Mouse (Mus musculus): ENCODE data around the gene Serpina3i. TPM values are rescaled to one million over a fixed set of nuclear protein-coding genes. Genes with fewer than 3 reads are reported as not detected.

Serpina3i gene
- polyA plus RNA-seq, 1 experiment from 2014 or later, result 0.14 TPM

- Histone ChIP-seq H3K4me2 (no peak overlapping the region), H3K27me3 (no peaks in the 10 kb centered on the region), H3K9ac (no peak overlapping the region), H3K36me3 (no peaks in the 10 kb centered on the region), H3K4me1 (no peaks in the 10 kb centered on the region; the same call in 1 of the 2 replicates), H3K4me3 (replicated peaks) (no peak overlapping the region), H3K9me3 (replicated peaks) (no peaks in the 10 kb centered on the region), H3K27ac (no peak overlapping the region)
- no peak for ATAC-seq (replicated peaks; ENCODE audit: low FRiP score)
- WGBS, result 57% methylated on average over 3 of the region's 3 CpGs
Observed at GRCm38 (mm10) chr12:104245595-104245994, 17.3 kb upstream of the Serpina3i start.

GRCm38 (mm10) chr12:104247553-104248002, 15.3 kb upstream of the Serpina3i start:
- Histone ChIP-seq H3K9ac (no peak overlapping the region), H3K4me3 (replicated peaks) (no peak overlapping the region), H3K4me2 (no peak overlapping the region), H3K36me3 (no peaks in the 10 kb centered on the region), H3K27ac (no peak overlapping the region), H3K27me3 (no peaks in the 10 kb centered on the region), H3K4me1 (no peaks in the 10 kb centered on the region; the same call in 1 of the 2 replicates), H3K9me3 (replicated peaks) (no peaks in the 10 kb centered on the region)
- no peak; the same call in 1 of the 2 replicates for ATAC-seq (replicated peaks; ENCODE audit: low FRiP score)

- no peak for ATAC-seq (replicated peaks; ENCODE audit: low FRiP score)
- Histone ChIP-seq H3K27ac (no peak overlapping the region), H3K4me1 (no peaks in the 10 kb centered on the region; the same call in 1 of the 2 replicates), H3K9ac (no peak overlapping the region), H3K27me3 (no peaks in the 10 kb centered on the region), H3K36me3 (no peaks in the 10 kb centered on the region), H3K4me2 (no peak overlapping the region), H3K4me3 (replicated peaks) (no peak overlapping the region), H3K9me3 (replicated peaks) (no peaks in the 10 kb centered on the region)
- 63% methylated on average over 3 of the region's 3 CpGs for WGBS
Observed at GRCm38 (mm10) chr12:104248231-104248630, 14.7 kb upstream of the Serpina3i start.

DNA sequence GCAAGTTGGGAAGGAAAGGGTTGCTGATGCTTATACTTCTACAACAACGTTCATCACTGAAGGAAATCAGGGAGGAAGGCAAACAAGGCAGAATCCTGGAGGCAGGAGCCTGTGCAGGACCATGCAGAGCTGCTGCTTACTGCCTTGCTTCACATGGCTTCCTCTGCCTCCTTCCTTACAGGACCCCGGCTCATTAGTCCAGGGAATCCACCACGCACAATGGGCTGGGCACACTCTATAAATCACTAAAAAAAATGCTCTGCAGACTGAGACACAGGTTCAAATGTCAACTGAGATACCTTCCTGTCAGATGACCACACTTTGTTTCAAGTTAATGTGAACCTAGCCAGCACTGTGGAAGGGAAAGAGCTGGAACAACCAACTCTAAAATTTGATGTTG, 1.9 kb upstream of the Serpina3i start:
- no peak overlapping the region for H3K4me3 ChIP-seq (replicated peaks)
- WGBS, result 15% methylated on average over 3 of the region's 3 CpGs
- H3K4me1 ChIP-seq, result peaks cover 7% of the 10 kb centered on the region; the same call in 1 of the 2 replicates
- no peaks in the 10 kb centered on the region for H3K9me3 ChIP-seq (replicated peaks)
- H3K9ac ChIP-seq, result no peak overlapping the region
- H3K36me3 ChIP-seq, result no peaks in the 10 kb centered on the region
- no peak overlapping the region for H3K27ac ChIP-seq
- peak; percentile 89 for ATAC-seq (replicated peaks; ENCODE audit: low FRiP score)
- no peak overlapping the region for H3K4me2 ChIP-seq
- no peaks in the 10 kb centered on the region for H3K27me3 ChIP-seq

DNA sequence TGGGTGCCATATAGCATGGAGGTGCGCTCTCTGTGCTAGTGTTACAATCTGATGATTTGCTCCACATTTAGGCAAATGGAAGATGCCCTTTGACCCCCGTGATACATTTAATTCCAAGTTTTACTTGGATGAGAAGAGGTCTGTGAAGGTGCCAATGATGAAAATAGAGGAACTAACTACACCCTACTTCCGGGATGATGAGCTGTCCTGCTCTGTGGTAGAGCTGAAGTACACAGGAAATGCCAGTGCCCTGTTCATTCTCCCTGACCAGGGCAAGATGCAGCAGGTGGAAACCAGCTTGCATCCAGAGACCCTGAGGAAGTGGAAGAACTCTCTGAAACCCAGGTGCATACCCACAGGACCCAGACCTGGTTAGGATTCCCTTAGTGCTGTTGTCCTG, 3.5 kb downstream of the Serpina3i start:
- no peaks in the 10 kb centered on the region for H3K36me3 ChIP-seq
- no peaks in the 10 kb centered on the region for H3K9me3 ChIP-seq (replicated peaks)
- H3K27ac ChIP-seq, result no peak overlapping the region
- no peak for ATAC-seq (replicated peaks; ENCODE audit: low FRiP score)
- WGBS, result 82% methylated on average over 3 of the region's 3 CpGs
- no peak overlapping the region for H3K4me2 ChIP-seq
- H3K4me3 ChIP-seq (replicated peaks), result no peak overlapping the region
- H3K9ac ChIP-seq, result no peak overlapping the region
- peaks cover 7% of the 10 kb centered on the region; the same call in 1 of the 2 replicates for H3K4me1 ChIP-seq
- H3K27me3 ChIP-seq, result no peaks in the 10 kb centered on the region

GRCm38 (mm10) chr12:104278216-104279055, 15.5 kb downstream of the Serpina3i start:
- Histone ChIP-seq H3K4me3 (replicated peaks) (no peak overlapping the region), H3K9me3 (replicated peaks) (no peaks in the 10 kb centered on the region), H3K27ac (no peak overlapping the region), H3K36me3 (no peaks in the 10 kb centered on the region), H3K4me2 (no peak overlapping the region), H3K27me3 (no peaks in the 10 kb centered on the region), H3K4me1 (no peaks in the 10 kb centered on the region), H3K9ac (no peak overlapping the region)
- WGBS, result 84% methylated on average over 18 of the region's 18 CpGs
- ATAC-seq (replicated peaks; ENCODE audit: low FRiP score), result no peak

- no peak overlapping the region for H3K4me3 ChIP-seq (replicated peaks)
- no peak overlapping the region for H3K9ac ChIP-seq
- H3K27ac ChIP-seq, result no peak overlapping the region
- H3K4me1 ChIP-seq, result no peaks in the 10 kb centered on the region
- WGBS, result 8% methylated on average over 3 of the region's 3 CpGs
- H3K9me3 ChIP-seq (replicated peaks), result no peaks in the 10 kb centered on the region
- no peak overlapping the region for H3K4me2 ChIP-seq
- no peaks in the 10 kb centered on the region for H3K27me3 ChIP-seq
- H3K36me3 ChIP-seq, result no peaks in the 10 kb centered on the region
- no peak for ATAC-seq (replicated peaks; ENCODE audit: low FRiP score)
Observed at GRCm38 (mm10) chr12:104279056-104279435, 16.1 kb downstream of the Serpina3i start.

- no peaks in the 10 kb centered on the region for H3K36me3 ChIP-seq
Observed at GRCm38 (mm10) chr12:104283380-104283779, 20.5 kb downstream of the Serpina3i start.

GRCm38 (mm10) chr12:104288336-104288735, 25.4 kb downstream of the Serpina3i start:
- H3K9me3 ChIP-seq (replicated peaks), result 0 out of 2 replicates have a peak, but pooled peaks cover 5% of the 10 kb centered on the region
- H3K36me3 ChIP-seq, result no peaks in the 10 kb centered on the region
- no peak overlapping the region for H3K9ac ChIP-seq
- no peak overlapping the region for H3K4me2 ChIP-seq
- no peaks in the 10 kb centered on the region for H3K4me1 ChIP-seq
- no peak overlapping the region for H3K27ac ChIP-seq
- no peak for ATAC-seq (replicated peaks; ENCODE audit: low FRiP score)
- H3K4me3 ChIP-seq (replicated peaks), result no peak overlapping the region
- H3K27me3 ChIP-seq, result no peaks in the 10 kb centered on the region

More at GRCm38 (mm10) chr12:104283380-104283779, 20.5 kb downstream of the Serpina3i start:
- no peak overlapping the region for H3K4me2 ChIP-seq
- no peaks in the 10 kb centered on the region for H3K27me3 ChIP-seq
- H3K4me3 ChIP-seq (replicated peaks), result no peak overlapping the region
- no peak for ATAC-seq (replicated peaks; ENCODE audit: low FRiP score)
- H3K9me3 ChIP-seq (replicated peaks), result 0 out of 2 replicates have a peak, but pooled peaks cover 5% of the 10 kb centered on the region
- H3K9ac ChIP-seq, result no peak overlapping the region
- H3K4me1 ChIP-seq, result no peaks in the 10 kb centered on the region
- WGBS, result 93% methylated on average over 11 of the region's 11 CpGs
- no peak overlapping the region for H3K27ac ChIP-seq

- Histone ChIP-seq H3K4me3 (replicated peaks) (no peak overlapping the region), H3K4me2 (no peak overlapping the region), H3K4me1 (no peaks in the 10 kb centered on the region), H3K36me3 (no peaks in the 10 kb centered on the region), H3K9me3 (replicated peaks) (0 out of 2 replicates have a peak, but pooled peaks cover 5% of the 10 kb centered on the region), H3K9ac (no peak overlapping the region), H3K27me3 (no peaks in the 10 kb centered on the region), H3K27ac (no peak overlapping the region)
- ATAC-seq (replicated peaks; ENCODE audit: low FRiP score), result no peak
- WGBS, result 51% methylated on average over 4 of the region's 4 CpGs
Observed at GRCm38 (mm10) chr12:104289872-104290271, 26.9 kb downstream of the Serpina3i start.

GRCm38 (mm10) chr12:104293963-104294362, 31.0 kb downstream of the Serpina3i start:
- Histone ChIP-seq H3K9ac (no peak overlapping the region), H3K4me3 (replicated peaks) (no peak overlapping the region), H3K36me3 (no peaks in the 10 kb centered on the region), H3K27ac (no peak overlapping the region), H3K27me3 (no peaks in the 10 kb centered on the region), H3K4me2 (no peak overlapping the region), H3K9me3 (replicated peaks) (no peaks in the 10 kb centered on the region), H3K4me1 (no peaks in the 10 kb centered on the region)
- no peak for ATAC-seq (replicated peaks; ENCODE audit: low FRiP score)
- 73% methylated on average over 2 of the region's 2 CpGs for WGBS

DNA sequence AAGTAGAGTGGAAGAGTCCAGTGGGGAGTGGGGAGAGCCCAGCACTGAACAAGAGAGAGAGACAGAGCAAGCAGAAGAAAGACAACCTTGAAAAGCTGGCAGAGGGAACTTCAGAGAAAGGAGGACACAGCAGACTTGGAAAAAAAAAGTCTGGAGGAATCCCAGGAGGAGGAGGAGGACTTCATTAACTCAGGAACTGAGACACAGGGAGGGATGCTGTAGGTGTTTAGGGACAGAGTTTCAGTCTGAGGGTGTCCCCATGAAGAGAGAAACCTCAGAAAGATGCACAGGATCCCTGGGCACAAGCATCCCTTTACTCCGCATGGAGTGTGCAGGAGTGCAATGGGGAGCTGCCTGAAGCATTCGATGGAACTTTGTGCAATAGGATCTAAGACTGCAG, 35.1 kb downstream of the Serpina3i start:
- H3K9me3 ChIP-seq (replicated peaks), result no peaks in the 10 kb centered on the region
- H3K27ac ChIP-seq, result no peak overlapping the region
- H3K4me3 ChIP-seq (replicated peaks), result no peak overlapping the region
- no peak for ATAC-seq (replicated peaks; ENCODE audit: low FRiP score)
- no peaks in the 10 kb centered on the region for H3K36me3 ChIP-seq
- no peak overlapping the region for H3K4me2 ChIP-seq
- no peaks in the 10 kb centered on the region for H3K4me1 ChIP-seq
- no peak overlapping the region for H3K9ac ChIP-seq
- 97% methylated on average over 2 of the region's 2 CpGs for WGBS
- H3K27me3 ChIP-seq, result no peaks in the 10 kb centered on the region

Data from kidney, embryonic 15.5 days (tissue).